Mouse (Mus musculus) embryonic facial prominence, embryonic 10.5 days (tissue): ENCODE results near the gene Spin2c. TPM values are rescaled to one million over a fixed set of nuclear protein-coding genes. Genes with fewer than 3 reads are reported as not detected.

Experiments
- DNase-seq: peaks from one replicate; pipeline ENCODE4 v3.0.0-alpha.2; 2017; ENCODE audit warnings: low spot score
- H3K27ac ChIP-seq: fragments of 300-500 bp; sonication (generic); replicated peaks from 2 replicates; pipeline ENCODE4 v1.5.1; 2016; ENCODE audit warnings: mild to moderate bottlenecking
- H3K27me3 ChIP-seq: fragments of 300-500 bp; sonication (generic); replicated peaks from 2 replicates; pipeline ENCODE4 v1.6.1; 2016; ENCODE audit warnings: low read depth, mild to moderate bottlenecking; ENCODE audit not compliant: poor library complexity, severe bottlenecking
- H3K36me3 ChIP-seq: fragments of 300-500 bp; sonication (generic); replicated peaks from 2 replicates; pipeline ENCODE4 v1.6.1; 2016; ENCODE audit warnings: mild to moderate bottlenecking, moderate library complexity
- H3K4me1 ChIP-seq: fragments of 300-500 bp; sonication (generic); 2 replicates; pipeline ENCODE4 v1.6.1; 2016
- H3K4me3 ChIP-seq: fragments of 300-500 bp; sonication (generic); 2 replicates; pipeline ENCODE4 v1.5.1; 2016; ENCODE audit warnings: mild to moderate bottlenecking, moderate library complexity
- H3K9me3 ChIP-seq: fragments of 300-500 bp; sonication (generic); 2 replicates; pipeline ENCODE4 v1.6.1; 2016; ENCODE audit warnings: mild to moderate bottlenecking
- WGBS: fragments of 180-500 bp; shearing (Covaris S2); methylation state at CpG from one replicate; pipeline ENCODE4 v1.1.7; 2016; 5-methylcytosine and 5-hydroxymethylcytosine counted together
- polyA plus RNA-seq: library from polyadenylated mRNA; unstranded; fragments of >200 nt; fragmentation: Nextera tagmentation; extraction: Ambion mirVana; gene quantifications from 2 replicates; pipeline ENCODE4 v1.2.1, GENCODE M21; 2016

Spin2c gene
- 41.0 and 49.4 TPM in 2 replicates for polyA plus RNA-seq

GRCm38 (mm10) chrX:153831951-153832561 is at the start of gene Spin2c:
TSS of gene Spin2c (plus strand) at chrX:153832225.
- H3K36me3 ChIP-seq = no peaks in the 10 kb centered on the region
- H3K27me3 ChIP-seq = no peaks in the 10 kb centered on the region
- no peaks in the 10 kb centered on the region for H3K4me1 ChIP-seq
- H3K4me3 ChIP-seq = peak within 1 kb of the TSS; percentile 63
- peak within 1 kb of the TSS; percentile 86 for H3K27ac ChIP-seq
- peak; percentile 80 for DNase-seq
- H3K9me3 ChIP-seq = no peaks in the 10 kb centered on the region
- WGBS = 14% methylated on average over 23 of the region's 23 CpGs

- whole genome bisulfite sequencing = 24% methylated on average over 14 of the region's 14 CpGs
- H3K4me3 ChIP-seq = peak overlapping the region; percentile 63
- H3K4me1 ChIP-seq = no peaks in the 10 kb centered on the region
- no peaks in the 10 kb centered on the region for H3K9me3 ChIP-seq
- DNase-seq = no peak
- no peaks in the 10 kb centered on the region for H3K27me3 ChIP-seq
- H3K27ac ChIP-seq = peak overlapping the region; percentile 86
- H3K36me3 ChIP-seq = no peaks in the 10 kb centered on the region
Measured at GRCm38 (mm10) chrX:153832606-153833005, 581 bp downstream of the Spin2c start.

Other genes starting within 250 kb of the Spin2c start
- gene Kctd12b, start 135.8 kb upstream of the Spin2c start, polyA plus RNA-seq = 6.2 and 6.9 TPM in 2 replicates
- 75.3 and 82.8 TPM in 2 replicates for gene Nbdy, start 108.6 kb upstream of the Spin2c start, polyA plus RNA-seq
- not detected in 2 replicates for gene Samt1, start 180.4 kb downstream of the Spin2c start, polyA plus RNA-seq
- not detected in 2 replicates for gene 4921511M17Rik, start 201.6 kb downstream of the Spin2c start, polyA plus RNA-seq
- not detected in 2 replicates for gene Gm10057, start 222.8 kb downstream of the Spin2c start, polyA plus RNA-seq